Mouse (Mus musculus) spleen, postnatal 4 days (tissue): ENCODE data around the gene Fcrla.
"Not testable (repeated sequence)": the region's sequence is repeated elsewhere in the genome, so short reads cannot be mapped to it uniquely, and the experiment has no call there.

ENCODE experiments used
- DNase-seq, 2 experiments: peaks; one replicate each; pipeline ENCODE4 v3.0.0; 2022; ENCODE audit warnings: low spot score in 2 of 2

Gene Fcrla

DNA sequence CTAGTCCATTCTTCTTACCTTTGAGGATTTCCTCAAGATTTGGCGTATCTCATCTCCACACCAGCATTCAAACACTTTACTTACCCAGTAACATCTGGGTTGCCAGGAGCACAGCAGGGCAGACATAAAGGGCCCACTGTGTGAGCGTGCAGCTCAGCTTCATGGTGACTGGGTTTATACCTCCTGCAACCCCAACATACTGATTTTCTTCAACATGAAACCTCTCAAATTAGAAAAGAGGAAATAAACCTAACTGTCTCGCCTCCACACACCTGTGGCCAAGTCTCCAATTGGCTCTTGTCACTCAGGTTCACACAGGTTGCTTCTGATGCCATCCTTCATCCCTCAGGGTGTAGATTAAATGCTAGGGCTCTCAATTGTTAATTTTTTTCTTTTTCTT lies at the start of gene Fcrla:
TSS of gene Fcrla (minus strand) at position 206 of the 400 bp plus-strand sequence.
- no peak for DNase-seq

- DNase-seq, result no peak
Measured at GRCm38 (mm10) chr1:170976447-170976846, 49.1 kb upstream of the Fcrla start, which contains the start of gene Fcgr2b. Fcgr2b (minus strand) TSS chr1:170976547.

GRCm38 (mm10) chr1:170975751-170976161 lies 48.4 kb upstream of the Fcrla start:
- DNase-seq, result no peak

DNA sequence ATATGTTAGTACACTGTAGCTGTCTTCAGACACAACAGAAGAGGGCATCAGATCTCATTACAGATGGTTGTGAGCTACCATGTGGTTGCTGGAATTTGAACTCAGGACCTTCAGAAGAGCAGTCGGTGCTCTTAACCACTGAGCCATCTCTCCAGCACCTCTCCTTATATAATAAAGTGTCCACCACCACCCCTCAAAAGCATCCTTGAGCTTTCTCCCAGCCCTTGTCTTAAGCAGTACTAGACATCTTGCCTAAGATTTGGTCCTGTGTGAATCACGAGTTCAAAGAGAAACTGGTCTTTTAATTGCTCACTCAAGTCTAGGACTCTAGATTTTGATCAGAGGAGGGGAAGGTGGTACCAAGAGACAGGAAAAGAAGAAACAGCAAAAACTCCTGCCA lies 48.0 kb upstream of the Fcrla start:
- not testable (repeated sequence) for DNase-seq

GRCm38 (mm10) chr1:170974736-170975135 lies 47.4 kb upstream of the Fcrla start:
- DNase-seq, result no peak

GRCm38 (mm10) chr1:170974171-170974570 lies 46.8 kb upstream of the Fcrla start:
- DNase-seq, result no peak

DNA sequence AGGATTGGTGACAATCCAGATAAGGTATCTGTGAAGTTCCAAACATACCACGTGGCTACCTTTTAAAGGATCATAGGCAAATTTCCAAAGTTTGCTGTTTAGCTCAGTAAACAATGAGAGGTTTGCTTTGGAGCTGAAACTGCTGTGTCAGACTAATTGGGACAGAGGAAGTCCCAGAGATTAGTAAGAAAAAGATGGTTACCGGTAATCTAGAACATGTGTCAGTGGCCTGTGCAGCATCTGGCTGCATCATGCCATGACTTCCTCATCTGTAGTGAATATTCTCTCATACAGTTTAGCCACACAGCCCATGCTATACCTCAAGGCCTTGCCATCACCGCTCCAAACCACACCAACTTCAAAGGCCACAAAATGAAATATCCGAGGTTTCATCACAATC lies 45.6 kb upstream of the Fcrla start:
- no peak for DNase-seq

- DNase-seq, result no peak
Measured at GRCm38 (mm10) chr1:170972494-170972893, 45.1 kb upstream of the Fcrla start.

DNA sequence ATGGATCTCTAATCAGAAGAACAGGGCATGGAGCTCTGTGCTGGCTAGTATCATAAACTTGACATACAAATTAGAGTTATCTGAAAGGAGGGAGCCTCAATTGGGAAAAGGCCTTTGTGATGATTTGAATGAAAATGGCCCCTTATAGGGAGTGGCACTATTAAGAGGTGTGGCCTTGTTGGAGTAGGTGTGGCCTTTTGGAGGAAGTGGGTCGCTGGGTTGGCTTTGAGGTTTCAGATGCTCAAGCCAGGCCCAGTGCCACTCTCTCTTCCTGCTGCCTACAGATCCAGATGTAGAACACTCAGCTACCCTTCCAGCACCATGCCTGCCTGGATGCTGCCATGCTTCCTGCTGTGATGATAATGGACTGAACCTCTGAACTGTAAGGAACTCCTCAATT lies 41.2 kb upstream of the Fcrla start:
- no peak for DNase-seq

- DNase-seq, result no peak
Measured at GRCm38 (mm10) chr1:170967581-170967980, 40.2 kb upstream of the Fcrla start.

DNA sequence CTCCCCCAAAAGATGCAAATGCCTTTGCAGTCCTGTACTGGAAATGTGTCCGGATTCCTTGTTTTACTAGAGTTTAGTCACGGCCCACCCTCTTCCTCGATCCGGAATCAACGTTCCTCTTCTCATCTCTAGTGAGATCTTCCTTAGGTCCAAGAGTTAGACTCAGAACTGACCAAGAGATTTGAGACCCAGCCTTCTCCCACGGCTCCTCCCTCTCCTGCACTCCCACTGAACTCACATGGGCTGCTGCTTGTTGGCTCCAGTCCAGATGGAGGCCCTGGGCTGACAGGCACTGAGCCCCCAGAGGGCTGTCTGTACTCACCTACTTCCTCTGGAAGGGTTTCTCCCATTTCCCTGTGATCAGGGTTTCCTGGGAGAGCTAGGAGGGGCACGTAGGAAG lies 35.7 kb upstream of the Fcrla start:
- DNase-seq, result no peak

DNA sequence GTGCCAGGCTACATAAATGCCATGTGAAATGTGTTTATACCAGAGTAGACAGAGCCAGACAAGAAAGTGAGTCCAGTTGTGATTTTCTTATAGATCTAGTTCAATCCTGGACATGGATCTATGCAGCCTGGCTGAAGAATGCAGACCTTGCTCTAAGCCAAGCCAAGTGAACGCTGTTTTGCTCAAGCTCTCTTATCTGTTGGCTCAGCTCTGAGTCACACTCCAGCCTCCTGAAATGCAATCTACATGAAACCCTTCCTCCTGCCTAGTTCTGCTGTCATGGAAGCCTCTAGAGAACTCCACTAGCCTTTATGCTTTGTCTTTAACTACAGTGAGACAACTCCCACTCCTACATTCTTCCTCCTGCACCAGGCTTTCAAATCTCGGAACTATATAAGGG lies 34.9 kb upstream of the Fcrla start:
- DNase-seq, result no peak

GRCm38 (mm10) chr1:170961101-170961500 lies 33.7 kb upstream of the Fcrla start:
- no peak for DNase-seq

DNA sequence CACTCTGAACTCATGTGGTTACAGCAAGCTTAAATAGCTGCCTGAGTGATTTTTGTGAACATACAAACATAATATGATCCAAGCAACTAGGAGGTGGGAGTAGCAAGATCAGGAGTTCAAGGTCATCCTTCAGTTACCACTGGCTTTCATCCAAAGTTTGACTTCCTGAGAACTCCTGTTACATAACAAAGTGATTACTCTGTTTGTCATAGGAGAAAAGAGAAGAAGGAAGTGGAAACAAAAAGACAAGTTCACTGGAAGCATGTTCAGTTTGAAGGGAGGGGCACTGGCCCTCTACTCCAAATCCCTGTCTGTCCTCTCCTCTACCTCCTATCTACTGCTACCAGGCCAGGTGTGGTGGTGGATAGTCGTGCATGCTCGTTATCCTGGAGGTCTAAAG lies 32.4 kb upstream of the Fcrla start:
- DNase-seq, result no peak

- DNase-seq, result no peak
Measured at GRCm38 (mm10) chr1:170958225-170958624, 30.8 kb upstream of the Fcrla start.

GRCm38 (mm10) chr1:170953192-170953591 lies 25.8 kb upstream of the Fcrla start:
- no peak for DNase-seq

- DNase-seq, result no peak
Measured at GRCm38 (mm10) chr1:170950772-170951171, 23.4 kb upstream of the Fcrla start.

- DNase-seq, result not testable (repeated sequence)
Measured at GRCm38 (mm10) chr1:170944908-170945307, 17.5 kb upstream of the Fcrla start.

DNA sequence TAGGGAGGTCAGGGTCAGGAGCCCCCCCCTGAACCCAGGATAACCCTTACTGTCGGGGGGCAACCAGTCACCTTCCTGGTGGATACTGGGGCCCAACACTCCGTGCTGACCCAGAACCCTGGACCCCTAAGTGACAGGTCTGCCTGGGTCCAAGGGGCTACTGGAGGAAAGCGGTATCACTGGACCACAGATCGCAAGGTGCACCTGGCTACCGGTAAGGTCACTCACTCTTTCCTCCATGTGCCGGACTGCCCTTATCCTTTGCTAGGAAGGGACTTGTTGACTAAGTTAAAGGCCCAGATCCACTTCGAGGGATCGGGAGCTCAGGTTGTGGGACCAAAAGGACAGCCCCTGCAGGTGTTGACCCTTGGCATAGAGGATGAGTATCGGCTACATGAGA lies 16.8 kb upstream of the Fcrla start:
- not testable (repeated sequence) for DNase-seq

DNA sequence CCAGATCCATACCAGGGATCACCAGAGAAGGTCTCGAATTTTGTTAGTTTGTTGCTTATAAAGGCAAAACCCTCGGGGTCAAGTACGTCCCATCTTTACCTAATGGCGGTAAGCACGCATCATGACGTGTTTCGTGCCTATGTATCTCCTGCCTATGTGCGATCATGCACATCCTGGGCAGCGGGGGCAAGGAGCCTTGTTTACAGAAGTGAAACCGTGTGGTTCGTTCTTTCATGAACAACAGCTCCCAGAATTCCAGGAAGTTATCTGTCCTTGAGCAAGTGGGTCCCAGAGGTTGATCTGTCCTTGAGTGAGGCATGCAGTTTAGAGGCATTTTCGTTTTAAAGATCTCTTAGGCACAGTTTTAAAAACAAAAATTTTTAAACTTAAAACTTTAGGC lies 11.9 kb upstream of the Fcrla start:
- DNase-seq, result peak in 1 of 2 experiments; percentile 44

DNA sequence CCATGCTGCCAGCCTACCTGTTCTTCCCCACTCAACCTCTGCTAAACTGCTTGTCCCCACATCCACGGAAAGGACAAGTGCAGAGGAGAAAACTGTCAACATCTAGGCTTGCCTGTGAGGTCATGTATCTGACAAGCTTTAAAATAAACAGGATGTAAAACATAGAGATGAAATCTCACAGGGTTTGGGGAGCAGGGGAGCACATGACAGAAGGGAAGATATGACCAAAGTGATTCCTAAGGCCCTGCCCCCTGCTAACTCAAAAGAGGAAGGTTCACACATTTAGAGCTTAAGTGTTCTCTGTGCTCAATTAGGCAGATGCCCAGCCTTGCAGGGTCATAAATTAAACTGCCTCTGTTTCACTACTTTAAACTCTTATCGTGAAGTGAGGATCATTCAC lies 7.0 kb upstream of the Fcrla start:
- no peak for DNase-seq

DNA sequence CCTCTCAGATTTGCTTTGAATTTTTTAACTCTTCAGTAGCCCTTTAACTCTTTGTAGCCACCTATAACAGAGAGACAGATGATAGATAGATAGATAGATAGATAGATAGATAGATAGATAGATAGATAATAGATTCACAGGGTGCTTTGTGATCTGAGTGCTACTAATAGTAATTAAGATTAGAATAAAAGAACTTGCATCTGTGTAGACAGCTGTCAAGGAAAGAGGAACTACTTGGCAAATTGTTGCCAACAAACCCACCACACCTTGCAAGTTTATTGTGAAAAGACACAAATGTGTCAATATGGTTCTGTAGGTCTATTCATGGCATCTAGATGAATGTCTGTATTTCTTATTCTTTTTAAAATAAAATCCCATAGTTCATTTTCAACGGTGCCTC lies 6.6 kb upstream of the Fcrla start:
- DNase-seq, result no peak

- no peak for DNase-seq
Measured at GRCm38 (mm10) chr1:170933386-170933920, 6.1 kb upstream of the Fcrla start.

- DNase-seq, result no peak
Measured at GRCm38 (mm10) chr1:170932043-170932442, 4.7 kb upstream of the Fcrla start.
